Mouse (Mus musculus): Measurements from ENCODE around the gene Zfp354a.
A peak's percentile ranks its signal among the peaks of the same experiment; 100 is the strongest.
"Not testable (repeated sequence)": the region's sequence is repeated elsewhere in the genome, so short reads cannot be mapped to it uniquely, and the experiment has no call there.

The Zfp354a gene

DNA sequence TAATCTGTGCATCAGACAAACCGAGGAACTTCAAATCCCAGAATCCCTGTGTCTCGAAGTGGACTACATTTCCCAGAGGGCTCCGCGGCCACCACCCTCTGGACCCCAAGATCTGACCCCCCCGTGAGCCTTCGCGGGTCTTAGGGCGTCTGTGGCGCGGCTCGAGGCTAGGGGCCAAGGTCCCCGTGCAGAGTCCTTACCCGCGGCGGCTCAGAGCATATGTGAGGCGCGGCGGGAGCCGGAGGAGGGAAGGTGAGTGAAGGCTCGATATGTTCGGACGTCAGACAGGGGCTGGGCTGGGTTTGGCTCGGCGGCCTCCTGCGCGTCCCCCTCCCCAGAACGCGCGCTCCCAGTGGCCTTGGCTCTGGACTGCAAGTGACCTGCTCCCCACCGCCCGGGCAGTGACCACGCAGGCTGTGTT lies at the start of gene Zfp354a:
Gene Zfp354a, plus strand, starts transcription at position 107 of the 421 bp plus-strand sequence.
- DNase-seq, result no peak

DNA sequence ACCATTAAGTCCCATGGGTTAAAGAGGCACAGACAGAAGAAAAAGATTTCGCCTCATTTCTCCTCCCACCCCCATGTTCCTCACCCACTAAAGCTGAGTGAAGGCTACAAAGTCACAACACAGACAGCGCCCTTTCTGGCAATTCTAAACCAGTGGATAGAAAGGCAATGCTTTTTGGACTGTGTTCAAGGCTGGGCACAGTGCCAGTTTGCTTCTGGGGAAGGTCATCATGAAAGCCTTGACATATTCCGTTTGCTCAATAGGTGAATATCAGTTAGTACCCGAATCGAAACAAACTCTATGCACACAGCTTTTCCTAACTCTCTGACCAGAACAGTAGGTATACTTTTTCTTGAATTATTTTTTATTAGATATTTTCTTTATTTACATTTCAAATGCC lies 47.2 kb upstream of the Zfp354a start:
- no peak for DNase-seq

DNA sequence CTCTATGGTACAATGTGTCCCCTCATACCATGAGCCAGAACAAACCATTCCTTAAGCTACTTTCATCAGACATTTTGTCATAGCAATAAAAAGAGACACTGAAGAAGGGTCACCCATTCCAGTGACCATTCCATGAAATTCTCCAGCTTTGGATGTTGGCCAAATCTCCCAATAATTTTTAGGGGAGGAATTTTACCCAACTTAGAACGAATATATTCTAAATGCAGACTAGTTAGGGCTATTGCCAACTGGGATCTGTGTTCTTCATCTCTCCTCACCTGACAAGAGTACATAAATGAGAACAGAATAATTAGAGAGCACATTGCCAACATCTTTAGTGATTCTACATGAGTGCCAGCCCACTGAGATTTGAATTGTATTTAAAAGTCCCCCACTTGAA lies 45.1 kb upstream of the Zfp354a start, which contains the start of gene Olfr54:
Gene Olfr54, plus strand, starts transcription at position 301 of the 400 bp plus-strand sequence.
- DNase-seq, result no peak

- no peak for DNase-seq
These were observed 42.7 kb upstream of the Zfp354a start for GRCm38 (mm10) chr11:51016341-51016740.

DNA sequence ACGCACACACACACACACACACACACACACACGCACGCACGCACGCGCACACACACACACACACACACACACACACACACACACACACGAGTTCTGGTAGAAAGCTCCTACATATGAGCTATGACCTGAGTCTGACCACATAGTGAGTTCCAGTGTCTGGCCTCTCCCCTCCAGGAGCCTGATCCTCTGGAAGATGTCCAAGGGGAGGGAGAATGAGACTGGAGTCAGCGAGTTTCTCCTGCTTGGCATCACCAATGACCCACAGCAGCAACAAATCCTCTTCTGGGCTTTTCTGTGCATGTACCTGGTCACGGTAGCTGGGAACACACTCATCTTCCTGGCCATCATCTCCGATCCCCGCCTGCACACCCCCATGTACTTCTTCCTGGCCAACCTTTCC lies 32.2 kb upstream of the Zfp354a start:
- DNase-seq, result not testable (repeated sequence)

DNA sequence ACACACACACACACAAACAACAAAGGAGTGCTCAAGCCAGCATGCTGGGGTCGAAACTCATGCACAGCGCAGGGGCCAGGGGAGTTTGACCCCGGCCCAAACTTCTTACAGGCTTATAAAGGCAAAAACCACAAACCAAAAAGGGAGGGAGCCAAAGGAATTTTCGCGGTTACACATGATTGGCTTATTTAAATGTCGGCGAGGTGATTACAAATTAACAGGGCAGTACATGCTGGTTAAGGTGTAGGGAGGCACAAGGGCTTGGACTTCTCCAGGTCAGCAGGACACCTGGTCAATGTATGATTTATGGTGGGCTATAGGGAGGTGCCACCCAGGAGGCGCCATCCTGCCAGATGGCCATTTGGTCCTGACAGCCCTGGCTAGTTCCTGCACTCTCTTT lies 29.7 kb upstream of the Zfp354a start:
- not testable (repeated sequence) for DNase-seq

- DNase-seq, result no peak
These were observed 28.8 kb upstream of the Zfp354a start for GRCm38 (mm10) chr11:51030225-51030624.

GRCm38 (mm10) chr11:51032851-51033250 lies 26.2 kb upstream of the Zfp354a start:
- peak; percentile 3 for DNase-seq

- DNase-seq, result not testable (repeated sequence)
These were observed 24.9 kb upstream of the Zfp354a start for GRCm38 (mm10) chr11:51034141-51034540.

DNA sequence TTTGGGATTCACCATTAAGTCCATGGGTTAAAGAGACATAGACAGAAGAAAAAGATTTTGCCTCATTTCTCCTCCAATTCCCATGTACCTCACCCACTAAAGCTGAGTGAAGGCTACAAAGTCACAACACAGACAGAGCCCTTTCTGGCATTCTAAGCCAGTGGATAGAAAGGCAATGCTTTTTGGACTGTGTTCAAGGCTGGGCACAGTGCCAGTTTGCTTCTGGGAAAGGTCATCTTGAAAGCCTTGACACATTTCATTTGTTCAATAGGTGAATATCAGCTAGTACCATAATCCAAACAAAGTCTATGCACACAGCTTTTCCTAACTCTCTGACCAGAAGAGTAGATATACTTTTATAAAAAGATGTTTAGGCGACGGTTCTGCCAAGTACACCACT lies 23.1 kb upstream of the Zfp354a start:
- no peak for DNase-seq

- DNase-seq, result not testable (repeated sequence)
These were observed 14.3 kb upstream of the Zfp354a start for GRCm38 (mm10) chr11:51044776-51045175.

GRCm38 (mm10) chr11:51047809-51048208 lies 11.2 kb upstream of the Zfp354a start, which contains the start of gene Olfr1375:
Gene Olfr1375 (plus strand): TSS chr11:51048109.
- DNase-seq, result not testable (repeated sequence)

DNA sequence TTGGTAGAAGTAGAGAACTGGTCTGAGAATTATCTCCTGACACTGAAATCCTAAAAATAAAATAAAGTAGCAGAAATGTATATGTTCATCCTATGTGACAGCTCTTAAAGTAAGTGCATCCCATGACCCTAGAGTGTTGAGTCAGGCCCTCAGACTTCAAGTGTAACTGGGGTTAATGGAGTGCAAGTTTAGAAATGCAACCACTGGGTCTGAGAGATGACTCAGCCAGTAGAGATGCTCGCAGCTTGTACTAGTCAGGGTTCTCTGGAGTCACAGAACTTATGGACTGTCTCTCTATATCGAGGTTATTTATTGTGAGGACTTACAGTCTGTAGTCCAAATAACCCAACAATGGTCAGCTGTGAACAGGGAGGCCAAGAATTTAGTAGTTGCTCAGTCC lies 7.4 kb upstream of the Zfp354a start:
- DNase-seq, result no peak

DNA sequence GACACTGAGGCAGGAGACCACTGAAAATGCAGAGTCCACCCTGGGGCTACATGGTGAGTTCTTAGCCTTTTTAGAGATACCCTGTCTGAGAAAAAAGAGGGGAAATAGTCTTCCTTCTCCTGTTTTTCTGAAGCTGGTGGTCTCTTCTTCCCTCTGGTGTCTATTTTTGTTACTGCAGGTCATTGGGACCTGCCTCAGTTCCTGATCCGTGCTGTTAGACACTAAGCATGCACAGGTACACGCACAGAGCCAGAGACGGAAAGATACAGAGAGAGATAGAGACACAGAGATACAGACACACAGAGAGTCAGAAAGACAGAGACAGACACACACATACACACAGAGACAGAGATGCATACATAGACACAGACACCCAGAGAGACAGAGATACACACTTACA lies 5.8 kb upstream of the Zfp354a start:
- no peak for DNase-seq

DNA sequence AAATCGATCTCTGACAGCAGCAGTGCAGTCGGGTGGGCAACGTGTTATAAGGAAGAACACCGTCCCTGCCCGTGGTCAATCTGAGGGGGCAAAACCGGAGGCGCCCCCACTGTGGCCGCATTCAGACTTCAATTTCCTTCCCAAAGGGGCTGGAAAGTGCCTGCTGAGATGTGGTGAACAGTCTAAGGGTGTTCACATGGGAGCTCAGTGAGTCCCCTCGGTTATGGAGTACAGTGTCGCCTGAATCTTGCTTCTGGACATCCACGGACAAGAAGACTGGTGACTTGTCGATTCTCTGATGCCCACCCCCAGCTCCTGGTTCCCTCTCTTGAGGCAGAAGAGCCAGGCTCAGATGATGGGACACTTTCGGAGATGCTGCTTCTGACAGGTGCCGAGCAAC lies 583 bp downstream of the Zfp354a start:
- no peak for DNase-seq

DNA sequence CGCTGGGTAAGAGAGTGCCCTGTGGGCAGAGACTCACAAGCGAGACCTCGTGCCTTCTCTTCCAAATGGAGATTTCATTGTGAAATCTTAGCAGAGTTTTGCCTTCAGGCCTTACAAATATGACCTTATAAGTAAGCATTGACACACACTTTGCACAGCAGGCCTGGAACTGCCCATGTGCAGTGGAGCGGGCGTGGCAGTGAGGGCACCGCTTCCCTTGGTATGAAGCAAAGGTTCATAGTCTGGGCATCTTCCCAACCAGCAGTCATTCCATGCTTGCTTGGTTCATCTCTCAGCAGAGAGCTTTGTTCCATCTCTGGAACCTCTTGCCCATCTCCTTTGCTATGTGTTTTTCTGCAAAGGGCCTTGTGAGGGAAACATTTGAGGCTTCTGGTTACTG lies 1.9 kb downstream of the Zfp354a start:
- DNase-seq, result no peak

GRCm38 (mm10) chr11:51063276-51063675 lies 4.2 kb downstream of the Zfp354a start:
- no peak for DNase-seq

- no peak for DNase-seq
These were observed 4.8 kb downstream of the Zfp354a start for GRCm38 (mm10) chr11:51063841-51064240.

DNA sequence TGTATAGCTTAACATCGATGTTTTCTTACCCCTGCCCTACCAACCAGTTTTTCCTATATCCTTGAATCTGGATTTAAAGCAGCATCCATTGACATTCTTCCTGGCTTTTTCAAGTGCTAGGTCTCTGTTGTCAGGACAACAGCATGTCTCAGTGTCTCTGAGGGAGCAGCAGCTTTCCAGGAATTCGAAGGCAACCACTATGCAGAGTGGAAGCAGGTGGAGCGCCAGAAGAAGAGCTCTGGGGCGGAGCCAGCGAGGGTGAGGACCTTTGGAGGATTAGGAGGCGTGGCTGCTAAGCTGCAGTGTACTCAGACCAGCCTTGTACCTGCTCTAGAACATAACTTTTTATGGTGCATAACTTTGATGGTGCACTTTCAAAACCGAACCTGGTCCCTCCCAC lies 25.5 kb downstream of the Zfp354a start:
- DNase-seq, result no peak

DNA sequence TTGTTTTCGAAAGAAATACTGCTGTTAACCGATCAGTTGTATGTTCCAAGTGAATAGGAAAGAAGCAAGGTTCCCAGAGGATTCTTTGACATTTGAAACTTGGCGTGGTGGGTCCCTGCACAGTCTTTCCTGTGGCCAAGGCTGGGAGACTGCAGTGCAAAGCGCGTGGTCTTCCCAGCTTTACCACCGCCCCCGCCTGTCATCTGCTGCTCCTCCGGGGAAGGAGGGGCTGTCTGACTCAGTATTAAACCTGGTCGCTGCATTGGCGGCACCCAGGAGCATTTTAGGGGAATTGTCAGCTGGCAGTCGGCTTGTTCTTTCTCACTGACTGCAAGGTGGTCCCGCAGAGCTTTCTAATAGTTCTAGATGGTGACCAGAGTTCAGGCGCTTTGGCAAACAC lies 26.2 kb downstream of the Zfp354a start:
- DNase-seq, result no peak

GRCm38 (mm10) chr11:51107261-51107660 lies 48.2 kb downstream of the Zfp354a start:
- no peak for DNase-seq

DNA sequence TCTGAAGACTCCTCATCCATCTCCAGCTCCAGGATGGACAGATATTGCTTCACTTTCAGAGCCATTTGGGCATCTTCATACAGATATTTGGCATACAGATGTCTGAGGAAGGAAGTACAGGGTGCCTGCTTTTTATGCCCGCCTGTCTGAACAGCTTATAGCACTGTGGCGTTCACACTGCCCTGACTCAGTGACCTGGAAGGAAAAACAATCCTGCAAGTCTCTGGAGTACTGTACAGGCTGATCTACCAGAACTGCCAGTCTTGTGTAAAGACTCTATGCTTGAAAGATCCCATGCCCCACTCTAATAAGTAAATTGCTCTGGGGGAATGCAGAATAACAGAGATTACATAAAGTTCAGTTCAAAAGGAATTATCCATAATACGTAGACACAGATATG lies 51.6 kb downstream of the Zfp354a start:
- DNase-seq, result no peak

Measured in thymus, postnatal 25 days (tissue).